Mouse (Mus musculus): ENCODE measurements around the gene Gcc2.
"Not testable (repeated sequence)": the region's sequence is repeated elsewhere in the genome, so short reads cannot be mapped to it uniquely, and the experiment has no call there.

The Gcc2 gene

DNA sequence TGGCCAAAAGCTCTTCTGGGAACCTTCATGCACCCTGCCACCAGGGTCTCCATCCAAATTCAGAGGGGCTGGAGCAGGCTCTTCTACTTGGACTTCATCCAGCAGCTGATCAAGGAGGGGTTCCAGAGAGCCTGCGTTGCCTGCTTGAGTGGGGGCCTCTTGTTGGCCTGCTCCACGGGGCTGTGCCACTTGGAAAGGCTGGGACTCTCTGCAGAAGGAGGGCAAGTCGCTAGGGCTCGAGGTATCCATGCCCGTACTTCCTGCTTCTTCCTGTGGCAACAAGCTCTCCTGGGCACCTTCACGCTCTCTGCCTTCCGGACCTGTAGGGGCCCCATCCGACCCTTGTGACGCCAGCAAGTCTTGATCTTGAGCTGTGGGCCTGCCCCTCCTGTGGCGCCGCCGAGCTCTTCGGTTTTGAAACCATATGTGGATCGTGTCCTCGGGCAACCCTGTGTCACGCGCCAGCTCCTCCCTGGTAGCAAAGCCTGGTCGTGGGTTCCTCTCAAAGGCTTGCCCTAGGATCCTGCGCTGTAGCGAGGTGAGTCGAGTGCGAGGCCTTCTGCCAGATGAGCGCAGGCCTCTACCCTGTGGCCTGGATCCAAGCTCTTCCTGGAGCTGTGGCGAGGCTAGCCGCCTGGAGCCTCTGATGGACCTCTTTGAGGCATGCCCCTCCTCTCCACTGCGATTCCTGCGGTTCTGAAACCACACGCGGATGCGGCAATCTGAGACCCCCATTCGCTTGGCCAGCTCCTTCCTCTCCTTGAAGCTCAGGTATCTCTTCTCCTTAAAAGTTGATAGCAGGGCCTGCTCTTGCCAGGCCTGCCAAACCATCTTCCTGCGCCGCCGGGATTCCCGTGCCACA lies 23.3 kb upstream of the Gcc2 start:
- not testable (repeated sequence) for DNase-seq (ENCODE audit: low read depth, low spot score)

DNA sequence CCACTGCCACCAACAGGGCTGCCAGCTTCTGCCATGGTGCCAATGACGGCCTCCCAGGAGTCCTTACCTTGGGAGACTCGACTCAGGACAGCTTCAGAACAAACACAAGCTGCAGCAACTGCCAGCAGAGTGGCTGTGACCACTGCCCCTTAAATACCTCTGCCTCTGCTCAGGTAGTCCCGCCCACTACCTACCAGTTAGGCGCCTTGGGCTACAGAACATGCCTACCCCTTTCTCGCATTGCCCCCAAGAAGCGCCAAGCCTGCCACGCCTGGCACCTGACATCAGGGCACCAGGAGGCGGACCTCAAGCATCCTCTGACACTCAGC lies 22.7 kb upstream of the Gcc2 start, which contains the start of gene Duxf3:
TSS of gene Duxf3 (minus strand) at position 35 of the 329 bp plus-strand sequence.
- not testable (repeated sequence) for DNase-seq (ENCODE audit: low read depth, low spot score)

DNA sequence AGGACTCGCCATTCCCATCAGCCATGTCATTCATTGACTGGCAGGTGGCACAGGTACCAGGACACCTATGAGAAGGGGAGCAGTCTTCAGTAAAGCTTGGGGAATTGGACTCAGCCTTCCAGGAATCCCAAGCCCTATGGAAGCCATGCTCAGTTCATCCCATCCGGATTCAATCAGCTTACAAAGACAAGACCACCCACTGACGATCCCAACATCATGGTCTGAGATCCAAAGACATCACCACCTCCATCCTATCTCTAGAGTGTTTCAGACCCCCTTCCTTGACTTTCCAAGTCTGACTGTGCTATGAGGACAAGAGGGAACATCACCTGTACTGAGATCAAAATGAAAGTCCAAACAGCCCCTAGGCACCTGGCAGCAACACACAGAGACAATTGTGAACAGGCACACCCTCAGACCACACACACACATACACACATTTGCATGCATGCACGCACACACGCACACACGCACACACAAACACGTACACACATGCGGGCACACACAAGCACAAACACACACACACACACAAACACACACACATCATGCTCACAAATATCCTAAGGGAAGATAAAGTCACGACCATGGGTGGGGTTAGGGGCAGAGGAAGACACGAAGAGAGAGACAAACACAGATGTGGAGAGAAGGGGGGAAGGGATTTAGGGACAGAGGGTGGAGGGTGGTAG lies 22.1 kb upstream of the Gcc2 start:
- DNase-seq (ENCODE audit: low read depth, low spot score) = not testable (repeated sequence)

DNA sequence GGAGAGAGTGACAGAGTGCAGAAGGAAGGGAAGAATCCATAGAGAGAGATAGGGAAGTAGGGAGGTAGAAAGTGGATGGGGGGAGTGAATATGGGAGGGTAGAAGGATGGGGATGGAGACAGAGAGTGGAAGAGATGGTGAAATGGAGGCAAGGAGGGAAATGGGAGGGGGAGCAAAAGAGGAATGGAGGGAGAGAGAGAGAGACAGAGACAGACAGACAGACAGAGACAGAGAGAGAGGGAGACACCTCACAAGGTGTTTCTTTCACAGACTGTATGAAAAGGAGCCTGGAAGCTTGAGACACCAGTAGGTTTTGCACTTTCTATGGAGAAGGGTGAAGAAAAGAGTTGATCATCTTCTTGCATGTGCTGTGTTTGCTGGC lies 21.6 kb upstream of the Gcc2 start:
- not testable (repeated sequence) for DNase-seq (ENCODE audit: low read depth, low spot score)

DNA sequence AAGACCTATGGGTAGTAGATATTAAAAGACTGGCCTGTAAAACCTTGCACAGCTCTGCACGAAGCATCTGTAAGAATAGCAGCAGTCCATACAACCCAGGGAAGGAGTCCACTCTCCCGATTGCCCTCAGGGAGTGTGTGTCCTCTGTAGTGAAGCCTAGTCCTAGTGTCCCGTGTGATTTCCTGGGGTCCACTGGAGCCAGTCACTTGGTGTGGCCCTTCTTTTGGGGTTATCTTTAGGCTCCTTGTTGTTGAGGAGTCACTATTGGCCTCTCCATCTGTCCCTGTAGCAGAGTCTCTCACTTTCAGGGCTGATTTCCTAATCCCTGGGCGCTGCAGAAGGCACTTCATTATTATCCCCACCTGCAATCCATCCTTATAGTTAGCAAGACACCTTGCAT lies 20.3 kb upstream of the Gcc2 start:
- DNase-seq (ENCODE audit: low read depth, low spot score) = not testable (repeated sequence)

DNA sequence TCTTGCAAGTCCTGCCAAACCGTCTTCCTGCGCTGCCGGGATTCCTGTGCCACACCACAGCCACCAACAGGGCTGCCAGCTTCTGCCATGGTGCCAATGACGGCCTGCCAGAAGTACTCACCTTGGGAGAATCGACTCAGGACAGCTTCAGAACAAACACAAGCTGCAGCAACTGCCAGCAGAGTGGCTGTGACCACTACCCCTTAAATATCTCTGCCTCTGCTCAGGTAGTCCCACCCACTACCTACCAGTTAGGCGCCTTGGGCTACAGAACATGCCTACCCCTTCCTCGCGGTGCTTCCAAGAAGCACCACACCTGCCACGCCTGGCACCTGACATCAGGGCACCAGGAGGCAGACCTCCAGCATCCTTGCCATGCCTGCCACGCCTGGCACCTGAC lies 18.7 kb upstream of the Gcc2 start, which contains the start of gene Gm4981:
TSS of gene Gm4981 (minus strand) at position 89 of the 400 bp plus-strand sequence.
- no peak for DNase-seq (ENCODE audit: low read depth, low spot score)

DNA sequence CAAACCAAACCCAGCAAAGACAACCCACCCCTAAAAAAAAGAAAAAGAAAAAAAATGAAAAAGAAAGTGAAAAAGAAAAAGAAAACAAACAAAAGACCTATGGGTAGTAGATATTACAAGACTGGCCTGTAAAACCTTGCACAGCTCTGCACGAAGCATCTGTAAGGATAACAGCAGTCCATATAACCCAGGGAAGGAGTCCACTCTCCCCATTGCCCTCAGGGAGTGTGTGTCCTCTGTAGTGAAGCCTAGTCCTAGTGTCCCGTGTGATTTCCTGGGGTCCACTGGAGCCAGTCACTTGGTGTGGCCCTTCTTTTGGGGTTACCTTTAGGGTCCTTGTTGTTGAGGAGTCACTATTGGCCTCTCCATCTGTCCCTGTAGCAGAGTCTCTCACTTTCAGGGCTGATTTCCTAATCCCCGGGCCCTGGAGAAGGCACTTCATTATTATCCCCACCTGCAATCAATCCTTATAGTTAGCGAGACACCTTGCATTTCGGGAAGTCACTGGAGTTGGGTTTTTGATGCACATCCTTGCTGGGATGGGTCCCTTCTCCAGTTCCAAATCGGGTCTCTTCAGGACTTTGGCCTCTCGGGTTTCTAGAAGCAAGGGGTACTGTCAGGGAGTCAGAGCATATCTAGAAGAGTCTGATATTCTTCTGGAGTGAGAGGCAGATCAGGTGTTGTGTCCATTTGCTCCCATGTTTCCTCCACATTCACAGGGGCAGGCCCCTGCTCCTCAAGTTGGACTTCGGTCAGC lies 16.1 kb upstream of the Gcc2 start:
- not testable (repeated sequence) for DNase-seq (ENCODE audit: low read depth, low spot score)

- no peak for DNase-seq (ENCODE audit: low read depth, low spot score)
Observed at GRCm38 (mm10) chr10:58249535-58249934, 5.8 kb upstream of the Gcc2 start.

GRCm38 (mm10) chr10:58254635-58255175 lies 592 bp upstream of the Gcc2 start:
- no peak for DNase-seq (ENCODE audit: low read depth, low spot score)

- no peak for DNase-seq (ENCODE audit: low read depth, low spot score)
Observed at GRCm38 (mm10) chr10:58255954-58256353, 657 bp downstream of the Gcc2 start.

DNA sequence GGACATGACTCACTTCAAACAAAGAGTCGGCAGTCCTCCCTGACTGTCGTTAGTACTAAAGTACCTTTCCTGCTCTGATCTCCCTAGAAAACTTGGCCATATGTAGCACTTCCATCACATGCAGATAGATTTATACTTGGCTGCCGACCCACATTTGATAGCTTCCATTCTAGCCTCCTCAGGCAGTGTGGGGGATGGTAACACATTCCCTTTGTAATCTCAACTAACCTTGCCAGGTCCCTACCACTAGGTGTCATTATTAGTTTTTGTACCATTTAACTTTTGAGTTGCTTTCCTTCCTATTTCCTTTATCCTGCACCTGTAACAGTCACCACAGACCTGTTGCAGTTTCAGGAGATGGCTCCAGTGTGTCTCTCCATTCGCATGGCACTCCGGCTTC lies 3.2 kb downstream of the Gcc2 start:
- DNase-seq (ENCODE audit: low read depth, low spot score) = no peak

GRCm38 (mm10) chr10:58282238-58282637 lies 26.9 kb downstream of the Gcc2 start:
- no peak for DNase-seq (ENCODE audit: low read depth, low spot score)

- no peak for DNase-seq (ENCODE audit: low read depth, low spot score)
Observed at GRCm38 (mm10) chr10:58290742-58291141, 35.4 kb downstream of the Gcc2 start.

- no peak for DNase-seq (ENCODE audit: low read depth, low spot score)
Observed at GRCm38 (mm10) chr10:58294246-58294645, 38.9 kb downstream of the Gcc2 start.

DNA sequence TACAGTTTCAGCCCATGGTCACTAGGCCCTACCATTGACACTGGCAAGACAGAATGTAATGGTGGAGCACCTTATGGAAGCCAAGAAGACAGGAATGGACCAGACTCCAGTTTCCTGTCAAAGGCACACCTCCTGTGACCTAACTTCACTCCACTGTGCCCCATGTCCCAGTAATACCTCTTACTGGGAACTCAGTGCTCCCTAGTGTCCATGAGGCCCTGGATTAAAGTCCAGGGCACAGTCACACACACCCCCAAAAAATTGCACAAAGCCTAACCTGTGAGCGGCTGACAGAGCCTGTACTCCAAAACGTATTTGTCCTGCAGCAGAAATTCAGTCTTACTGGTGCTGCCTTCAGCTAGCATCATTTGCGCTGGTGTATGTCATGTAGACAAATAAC lies 40.3 kb downstream of the Gcc2 start:
- DNase-seq (ENCODE audit: low read depth, low spot score) = no peak

GRCm38 (mm10) chr10:58304996-58305395 lies 49.7 kb downstream of the Gcc2 start:
- no peak for DNase-seq (ENCODE audit: low read depth, low spot score)

DNA sequence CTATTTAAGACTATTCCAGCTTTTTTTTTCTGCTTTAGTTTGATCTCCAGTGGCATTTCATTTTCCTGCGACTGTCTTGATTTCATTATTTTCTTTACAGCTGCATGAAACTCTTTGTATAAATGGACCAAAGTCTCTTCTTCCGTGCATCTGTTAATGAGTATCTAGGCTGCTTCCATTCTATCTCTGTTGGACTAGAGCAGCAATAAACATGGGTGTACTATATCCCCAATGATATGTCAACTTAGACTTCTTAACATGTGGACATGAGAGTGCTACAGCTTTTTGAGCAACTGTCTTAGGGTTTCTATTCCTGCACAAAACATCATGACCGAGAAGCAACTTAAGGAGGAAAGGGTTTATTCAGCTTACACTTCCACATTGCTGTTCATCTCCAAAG lies 51.6 kb downstream of the Gcc2 start:
- DNase-seq (ENCODE audit: low read depth, low spot score) = no peak

DNA sequence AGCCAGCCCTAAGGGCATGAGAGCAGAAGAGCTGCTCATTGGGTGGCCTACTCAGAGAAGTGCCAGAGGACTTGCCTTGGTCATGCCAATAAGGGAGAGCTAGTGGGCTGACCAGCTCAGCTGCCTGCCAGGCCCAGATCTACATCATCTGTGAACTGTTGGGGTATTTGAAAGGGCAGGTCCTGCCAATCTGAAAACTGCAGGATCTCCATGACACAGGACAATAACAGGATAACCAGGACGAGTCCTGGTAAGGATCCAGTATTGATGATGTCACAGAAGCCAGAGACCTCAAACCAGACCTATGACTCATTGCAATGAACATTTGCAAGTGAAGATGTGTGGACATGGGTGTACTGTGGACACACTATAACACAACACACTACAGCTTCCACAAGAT lies 55.5 kb downstream of the Gcc2 start:
- DNase-seq (ENCODE audit: low read depth, low spot score) = no peak

- DNase-seq (ENCODE audit: low read depth, low spot score) = no peak
Observed at GRCm38 (mm10) chr10:58312887-58313286, 57.6 kb downstream of the Gcc2 start.

- DNase-seq (ENCODE audit: low read depth, low spot score) = no peak
Observed at GRCm38 (mm10) chr10:58320881-58321280, 65.6 kb downstream of the Gcc2 start.

- DNase-seq (ENCODE audit: low read depth, low spot score) = no peak
Observed at GRCm38 (mm10) chr10:58322361-58323027, 67.2 kb downstream of the Gcc2 start.
